Mouse (Mus musculus) intestine, embryonic 16.5 days (tissue): ENCODE results near the gene Ppp1r18. TPM values are rescaled to one million over a fixed set of nuclear protein-coding genes. Genes with fewer than 3 reads are reported as not detected.
A peak's percentile ranks its signal among the peaks of the same experiment; 100 is the strongest.

Source experiments
- ATAC-seq: fragments of 200-750 bp; cut with Nextera tagmentation; 2 replicates; pipeline ENCODE4 v1.8.0; 2017; ENCODE audit warnings: moderate TSS enrichment, moderate library complexity
- H3K27ac ChIP-seq: fragments of 300-500 bp; sonication (generic); 2 replicates; pipeline ENCODE4 v1.5.1; 2014; ENCODE audit warnings: mild to moderate bottlenecking, low read length
- H3K27me3 ChIP-seq: fragments of 300-500 bp; sonication (generic); replicated peaks from 2 replicates; pipeline ENCODE4 v1.6.1; 2014; ENCODE audit warnings: low read length, control low read depth, mixed read lengths; ENCODE audit not compliant: control insufficient read depth, insufficient read depth
- H3K36me3 ChIP-seq: fragments of 300-500 bp; sonication (generic); 2 replicates; pipeline ENCODE4 v1.6.1; 2014; ENCODE audit warnings: low read length, control low read depth; ENCODE audit not compliant: control insufficient read depth, insufficient read depth
- H3K4me1 ChIP-seq: fragments of 300-500 bp; sonication (generic); 2 replicates; pipeline ENCODE4 v1.6.1; 2014; ENCODE audit warnings: low read length, control low read depth, mixed read lengths; ENCODE audit not compliant: control insufficient read depth, insufficient read depth
- H3K4me2 ChIP-seq: fragments of 300-500 bp; sonication (generic); 2 replicates; pipeline ENCODE4 v1.6.1; 2014; ENCODE audit warnings: low read depth, low read length, control low read depth
- H3K4me3 ChIP-seq: fragments of 300-500 bp; sonication (generic); 2 replicates; pipeline ENCODE4 v1.5.1; 2014; ENCODE audit warnings: mild to moderate bottlenecking, low read length
- H3K9ac ChIP-seq: fragments of 300-500 bp; sonication (generic); 2 replicates; pipeline ENCODE4 v1.6.1; 2014; ENCODE audit warnings: low read depth, low read length
- H3K9me3 ChIP-seq: fragments of 300-500 bp; sonication (generic); 2 replicates; pipeline ENCODE4 v1.6.1; 2016; ENCODE audit warnings: low read length, control low read depth; ENCODE audit not compliant: control insufficient read depth
- WGBS: fragments of 180-500 bp; shearing (Covaris S2); extraction: QIAGEN DNeasy Blood & Tissue Kit; methylation state at CpG from one replicate; pipeline ENCODE4 v1.1.7; 2014; 5-methylcytosine and 5-hydroxymethylcytosine counted together
- microRNA counts: library from miRNA; unstranded; fragments of <30 nt; microRNA quantifications from one replicate; lab custom pipeline; 2016
- microRNA-seq: library from miRNA; unstranded; fragments of <30 nt; microRNA quantifications from one replicate; pipeline ENCODE4, GENCODE M21; 2016
- polyA plus RNA-seq: library from polyadenylated mRNA; unstranded; fragments of >200 nt; fragmentation: Nextera tagmentation; extraction: Ambion mirVana; gene quantifications from 2 replicates; pipeline ENCODE4 v1.2.1, GENCODE M21; 2015

Gene Ppp1r18
- polyA plus RNA-seq, 1 experiment from 2014 or later, result 19.4 TPM

- Histone ChIP-seq H3K27ac (no peak overlapping the region), H3K9me3 (no peaks in the 10 kb centered on the region), H3K4me2 (no peak overlapping the region), H3K4me3 (no peak overlapping the region), H3K9ac (no peak overlapping the region), H3K36me3 (peaks cover 20% of the 10 kb centered on the region; the same call in 1 of the 2 replicates), H3K4me1 (peaks cover 28% of the 10 kb centered on the region), H3K27me3 (no peaks in the 10 kb centered on the region)
- no peak for ATAC-seq
- WGBS, result 86% methylated on average over 4 of the region's 4 CpGs
Measured at GRCm38 (mm10) chr17:35921710-35922109, 56.3 kb downstream of the Ppp1r18 start.

DNA sequence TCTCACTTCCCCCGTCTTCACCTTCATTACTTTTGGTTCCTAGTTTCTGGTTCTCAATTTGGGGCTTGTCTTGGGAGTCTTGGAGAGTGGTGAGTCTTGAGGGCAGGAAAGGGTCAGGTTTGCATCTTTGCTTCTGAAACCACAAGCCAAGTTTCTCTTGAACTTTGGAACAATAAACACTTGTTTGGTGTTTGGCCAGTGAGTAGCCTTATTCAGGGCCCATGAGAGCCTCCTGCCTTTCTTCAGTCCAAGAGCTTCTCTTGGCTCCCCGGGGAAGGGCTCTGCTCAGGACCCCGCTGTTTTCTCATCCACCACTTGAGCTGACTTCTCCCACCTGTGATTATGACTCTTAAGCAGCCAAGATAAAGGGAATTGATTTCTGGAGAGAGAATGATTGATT, 57.2 kb downstream of the Ppp1r18 start:
- 79% methylated on average over 3 of the region's 3 CpGs for WGBS
- H3K9me3 ChIP-seq, result no peaks in the 10 kb centered on the region
- peaks cover 23% of the 10 kb centered on the region; the same call in 1 of the 2 replicates for H3K36me3 ChIP-seq
- no peak overlapping the region for H3K4me3 ChIP-seq
- no peak overlapping the region for H3K9ac ChIP-seq
- H3K4me1 ChIP-seq, result peaks cover 28% of the 10 kb centered on the region
- no peak for ATAC-seq
- H3K27me3 ChIP-seq, result no peaks in the 10 kb centered on the region
- no peak overlapping the region for H3K27ac ChIP-seq
- H3K4me2 ChIP-seq, result no peak overlapping the region

GRCm38 (mm10) chr17:35923281-35923680, 57.9 kb downstream of the Ppp1r18 start:
- peaks cover 29% of the 10 kb centered on the region; the same call in 1 of the 2 replicates for H3K36me3 ChIP-seq
- 90% methylated on average over 4 of the region's 4 CpGs for WGBS
- peaks cover 28% of the 10 kb centered on the region for H3K4me1 ChIP-seq
- no peak overlapping the region for H3K9ac ChIP-seq
- no peaks in the 10 kb centered on the region for H3K27me3 ChIP-seq
- H3K9me3 ChIP-seq, result no peaks in the 10 kb centered on the region
- H3K27ac ChIP-seq, result no peak overlapping the region
- ATAC-seq, result no peak
- no peak overlapping the region for H3K4me2 ChIP-seq
- H3K4me3 ChIP-seq, result no peak overlapping the region

MicroRNAs encoded within 50 kb of the gene (microRNA counts, 519-probe panel; counts per million panel counts)
- microRNA mmu-miR-1894-3p (lab: Ali Mortazavi, UCI), result 35.7 counts per million
- 1,630 counts per million, percentile 19 among the panel's probes with 10 or more counts for microRNA mmu-miR-1894-5p (lab: Ali Mortazavi, UCI)

Small RNA genes lying within 50 kb of the gene (microRNA-seq; reads per million reads assigned to microRNA genes)
- gene Gm28033, result not detected
- gene Mir1894, result not detected

Other genes starting within 250 kb of the Ppp1r18 start
- gene Gm9573, start 239.0 kb upstream of the Ppp1r18 start, polyA plus RNA-seq, result not detected in 2 replicates
- gene Mucl3, start 221.9 kb upstream of the Ppp1r18 start, polyA plus RNA-seq, result 0.20 and 0.21 TPM in 2 replicates
- gene Vars2, start 198.0 kb upstream of the Ppp1r18 start, polyA plus RNA-seq, result 19.3 and 22.8 TPM in 2 replicates
- 41.9 and 45.1 TPM in 2 replicates for gene Gtf2h4, start 191.9 kb upstream of the Ppp1r18 start, polyA plus RNA-seq
- 54.1 and 57.1 TPM in 2 replicates for gene Ddr1, start 161.0 kb upstream of the Ppp1r18 start, polyA plus RNA-seq
- gene Ier3, start 43.9 kb upstream of the Ppp1r18 start, polyA plus RNA-seq, result 16.0 and 16.2 TPM in 2 replicates
- 56.9 and 58.5 TPM in 2 replicates for gene Flot1, start 42.4 kb upstream of the Ppp1r18 start, polyA plus RNA-seq
- 559 and 622 TPM in 2 replicates for gene Tubb5, start 27.3 kb upstream of the Ppp1r18 start, polyA plus RNA-seq
- gene Mdc1, start 24.1 kb upstream of the Ppp1r18 start, polyA plus RNA-seq, result 10.0 and 11.8 TPM in 2 replicates
- 47.7 and 51.7 TPM in 2 replicates for gene Nrm, start 4.3 kb upstream of the Ppp1r18 start, polyA plus RNA-seq
- gene Dhx16, start 14.2 kb downstream of the Ppp1r18 start, polyA plus RNA-seq, result 36.0 and 38.3 TPM in 2 replicates
- 29.1 and 30.1 TPM in 2 replicates for gene 2310061I04Rik, start 31.8 kb downstream of the Ppp1r18 start, polyA plus RNA-seq
- 43.4 and 45.4 TPM in 2 replicates for gene Atat1, start 44.5 kb downstream of the Ppp1r18 start, polyA plus RNA-seq
- 133 and 145 TPM in 2 replicates for gene Mrps18b, start 50.8 kb downstream of the Ppp1r18 start, polyA plus RNA-seq
- gene Ppp1r10, start 50.8 kb downstream of the Ppp1r18 start, polyA plus RNA-seq, result 28.8 and 30.1 TPM in 2 replicates
- 88.5 and 90.2 TPM in 2 replicates for gene Abcf1, start 104.2 kb downstream of the Ppp1r18 start, polyA plus RNA-seq
- 35.8 and 36.4 TPM in 2 replicates for gene Gnl1, start 114.3 kb downstream of the Ppp1r18 start, polyA plus RNA-seq
- gene Prr3, start 114.6 kb downstream of the Ppp1r18 start, polyA plus RNA-seq, result 22.5 and 25.9 TPM in 2 replicates
- gene H2-T24, start 155.0 kb downstream of the Ppp1r18 start, polyA plus RNA-seq, result 1.8 TPM in 2 replicates
- 17.7 and 19.4 TPM in 2 replicates for gene H2-T23, start 167.3 kb downstream of the Ppp1r18 start, polyA plus RNA-seq
- gene H2-T22, start 177.2 kb downstream of the Ppp1r18 start, polyA plus RNA-seq, result 16.0 and 16.1 TPM in 2 replicates
- gene Gm6034, start 177.4 kb downstream of the Ppp1r18 start, polyA plus RNA-seq, result 0.86 and 1.2 TPM in 2 replicates
- 7.2 and 11.9 TPM in 2 replicates for gene Gm11127, start 192.8 kb downstream of the Ppp1r18 start, polyA plus RNA-seq